Mouse (Mus musculus) MEL (cell line): ENCODE measurements at regions not wholly inside any gene's neighbourhood (a gene's known extent, or its start where the extent isn't known, plus 50 kb on each side); places are given as distances from the start of the nearest gene placed in this dataset.

Experiments
- CHD2 ChIP-seq: IDR thresholded peaks from 2 replicates; pipeline ENCODE4 v1.6.1; 2011; ENCODE audit warnings: low read length, improper control_type of control experiment
- CTCF ChIP-seq, 3 experiments: IDR thresholded peaks in 2 of 3; conservative IDR thresholded peaks in 1 of 3; 2 replicates each; pipeline ENCODE4 v1.5.1; 2011 to 2012; ENCODE audit warnings: low read length in 3 of 3, low read depth in 2 of 3, mild to moderate bottlenecking in 2 of 3, improper control_type of control experiment in 1 of 3, inconsistent platforms in 1 of 3, mixed read lengths in 1 of 3, moderate library complexity in 1 of 3; ENCODE audit not compliant: control insufficient read depth in 1 of 3, insufficient read depth in 1 of 3, poor library complexity in 1 of 3, severe bottlenecking in 1 of 3
- E2F4 ChIP-seq: IDR thresholded peaks from 2 replicates; pipeline ENCODE4 v1.6.1; 2011; ENCODE audit warnings: low read depth, low read length, improper control_type of control experiment, borderline replicate concordance
- EP300 ChIP-seq, 2 experiments: IDR thresholded peaks; 2 replicates each; pipeline ENCODE4 v1.6.1; 2011; ENCODE audit warnings: improper control_type of control experiment in 2 of 2, low read length in 2 of 2, low read depth in 1 of 2, mild to moderate bottlenecking in 1 of 2
- GATA1 ChIP-seq: IDR thresholded peaks from 2 replicates; pipeline ENCODE4 v1.6.1; 2011; ENCODE audit warnings: low read depth, low read length, improper control_type of control experiment
- MEF2A ChIP-seq: IDR thresholded peaks from 2 replicates; pipeline ENCODE4 v1.6.1; 2014; ENCODE audit warnings: low read depth, mild to moderate bottlenecking, inconsistent platforms, low read length, improper control_type of control experiment; ENCODE audit not compliant: poor library complexity, insufficient replicate concordance, severe bottlenecking; ENCODE audit errors: extremely low read depth
- POLR2A ChIP-seq, 2 experiments: IDR thresholded peaks; 2 replicates each; pipeline ENCODE4 v1.6.1; 2011 to 2012; ENCODE audit warnings: low read length in 2 of 2, mild to moderate bottlenecking in 2 of 2, control low read depth in 1 of 2, improper control_type of control experiment in 1 of 2, low read depth in 1 of 2, moderate library complexity in 1 of 2; ENCODE audit not compliant: control insufficient read depth in 1 of 2, insufficient read depth in 1 of 2, poor library complexity in 1 of 2
- POLR2AphosphoS2 ChIP-seq: IDR thresholded peaks from 2 replicates; pipeline ENCODE4 v1.6.1; 2011; ENCODE audit warnings: low read length, improper control_type of control experiment
- RCOR1 ChIP-seq: IDR thresholded peaks from 2 replicates; pipeline ENCODE4 v1.6.1; 2012; ENCODE audit warnings: low read depth, mild to moderate bottlenecking, inconsistent platforms, low read length, improper control_type of control experiment
- TAL1 ChIP-seq: IDR thresholded peaks from 2 replicates; pipeline ENCODE4 v1.6.1; 2012; ENCODE audit warnings: mild to moderate bottlenecking, inconsistent platforms, low read length, moderate library complexity, mixed read lengths
- TBP ChIP-seq: IDR thresholded peaks from 2 replicates; pipeline ENCODE4 v1.8.0; 2011; ENCODE audit warnings: low read depth, low read length, improper control_type of control experiment
- TCF12 ChIP-seq: IDR thresholded peaks from 2 replicates; pipeline ENCODE4 v1.6.1; 2014; ENCODE audit warnings: low read depth, mild to moderate bottlenecking, inconsistent platforms, low read length, improper control_type of control experiment, moderate library complexity
- UBTF ChIP-seq: IDR thresholded peaks from 2 replicates; pipeline ENCODE4 v1.6.1; 2012; ENCODE audit warnings: low read depth, mild to moderate bottlenecking, inconsistent platforms, low read length, improper control_type of control experiment, moderate library complexity, borderline replicate concordance; ENCODE audit not compliant: insufficient read depth

- TF ChIP-seq CTCF (IDR thresholded peaks at IDR 0.05 in 2 of 3, conservative IDR thresholded peaks at IDR 0.05 in 1 of 3; ENCODE audit: control insufficient read depth in 1 of 3, insufficient read depth in 1 of 3, low read depth in 2 of 3, low read length in 3 of 3, poor library complexity in 1 of 3, severe bottlenecking in 1 of 3) (no peak), POLR2A (IDR thresholded peaks at IDR 0.05; ENCODE audit: control insufficient read depth in 1 of 2, insufficient read depth in 1 of 2, low read depth in 1 of 2, low read length in 2 of 2, poor library complexity in 1 of 2) (no peak), TCF12 (no peak), TAL1 (no peak), GATA1 (no peak), EP300 (IDR thresholded peaks at IDR 0.05; ENCODE audit: low read depth in 1 of 2, low read length in 2 of 2) (no peak), CHD2 (no peak), UBTF (no peak), MEF2A (no peak), POLR2AphosphoS2 (no peak), RCOR1 (no peak), TBP (no peak), E2F4 (no peak)
Observed at GRCm38 (mm10) chr9:33475106-33475505, 839.1 kb downstream of the Ets1 start.
